Mouse (Mus musculus): Measurements from ENCODE around the gene Palmd. TPM values are rescaled to one million over a fixed set of nuclear protein-coding genes. Genes with fewer than 3 reads are reported as not detected.

The Palmd gene
- polyA plus RNA-seq, 1 experiment from 2014 or later, result 17.7 TPM

DNA sequence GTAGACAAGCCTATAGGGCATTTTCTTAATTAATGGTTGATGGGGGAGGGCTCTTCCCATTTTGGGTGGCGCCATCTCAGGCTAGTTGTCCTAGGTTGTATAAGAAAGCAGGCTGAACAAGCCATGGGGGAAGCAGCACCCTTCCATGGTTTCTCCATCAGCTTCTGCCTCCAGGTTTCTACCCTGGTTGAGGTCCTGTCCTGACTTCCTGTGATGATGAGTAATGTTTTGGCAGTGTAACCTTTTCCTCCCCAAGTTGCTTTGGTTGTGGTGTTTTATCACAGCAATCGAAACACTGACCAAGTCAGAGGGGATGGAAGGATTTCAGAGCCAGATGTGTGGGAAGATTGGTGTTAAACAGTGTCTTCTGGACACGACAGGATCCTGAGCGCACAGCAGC is 22.3 kb downstream of the Palmd start:
- H3K9ac ChIP-seq (ENCODE audit: low read length), result no peak overlapping the region
- H3K27me3 ChIP-seq (ENCODE audit: control insufficient read depth, insufficient read depth, low read length), result no peaks in the 10 kb centered on the region
- no peaks in the 10 kb centered on the region for H3K9me3 ChIP-seq (ENCODE audit: control insufficient read depth, low read length)
- no peak overlapping the region for H3K27ac ChIP-seq (replicated peaks in 1 of 2; ENCODE audit: control insufficient read depth in 1 of 2, insufficient read depth in 1 of 2, low read depth in 2 of 2, low read length in 2 of 2)
- no peak overlapping the region for H3K4me2 ChIP-seq (ENCODE audit: low read length)
- H3K4me3 ChIP-seq (ENCODE audit: control insufficient read depth in 1 of 2, insufficient read depth in 1 of 2, low read depth in 1 of 2, low read length in 2 of 2), result no peak overlapping the region
- 82% methylated on average over 4 of the region's 4 CpGs for WGBS
- peaks cover 17 to 32% of the 10 kb centered on the region in 2 experiments for H3K4me1 ChIP-seq (ENCODE audit: control insufficient read depth in 2 of 2, insufficient read depth in 2 of 2, low read length in 2 of 2)
- ATAC-seq (ENCODE audit: insufficient number of reproducible peaks, insufficient read depth, low FRiP score, low read depth), result no peak
- no peaks in the 10 kb centered on the region for H3K36me3 ChIP-seq (ENCODE audit: control insufficient read depth, insufficient read depth, low read length)

DNA sequence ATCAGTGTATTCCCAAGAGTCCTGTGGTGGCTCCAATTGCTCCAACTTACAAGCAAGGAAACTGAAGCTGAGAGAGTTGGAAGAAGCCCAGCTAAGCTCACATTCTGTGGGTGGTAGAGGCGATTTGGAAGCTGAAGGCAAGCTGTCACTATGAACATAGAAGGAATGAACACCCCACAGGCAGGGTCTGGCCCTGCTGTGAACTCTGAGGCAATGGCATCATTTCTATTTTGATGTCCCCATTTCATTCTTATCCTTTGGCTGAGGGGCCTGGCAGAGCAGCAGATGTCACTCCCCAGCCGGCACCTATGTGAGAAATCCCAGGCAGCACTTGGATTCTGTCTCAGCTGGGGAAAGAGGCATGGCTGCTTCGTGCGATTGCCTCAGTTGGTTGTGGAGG is 25.4 kb downstream of the Palmd start:
- peak; percentile 61 for ATAC-seq (ENCODE audit: insufficient number of reproducible peaks, insufficient read depth, low FRiP score, low read depth)
- Histone ChIP-seq H3K4me2 (ENCODE audit: low read length) (0 out of 2 replicates have a peak overlapping the region, but pooled peaks have one; percentile 6), H3K9ac (ENCODE audit: low read length) (no peak overlapping the region; the same call in 1 of the 2 replicates), H3K27ac (replicated peaks in 1 of 2; ENCODE audit: control insufficient read depth in 1 of 2, insufficient read depth in 1 of 2, low read depth in 2 of 2, low read length in 2 of 2) (peak overlapping the region; percentile 69 to 88), H3K9me3 (ENCODE audit: control insufficient read depth, low read length) (no peaks in the 10 kb centered on the region), H3K27me3 (ENCODE audit: control insufficient read depth, insufficient read depth, low read length) (no peaks in the 10 kb centered on the region), H3K4me1 (ENCODE audit: control insufficient read depth in 2 of 2, insufficient read depth in 2 of 2, low read length in 2 of 2) (peaks cover 19 to 43% of the 10 kb centered on the region in 2 experiments), H3K4me3 (ENCODE audit: control insufficient read depth in 1 of 2, insufficient read depth in 1 of 2, low read depth in 1 of 2, low read length in 2 of 2) (no peak overlapping the region), H3K36me3 (ENCODE audit: control insufficient read depth, insufficient read depth, low read length) (0 out of 2 replicates have a peak, but pooled peaks cover 3% of the 10 kb centered on the region)
- WGBS, result 27% methylated on average over 4 of the region's 4 CpGs

DNA sequence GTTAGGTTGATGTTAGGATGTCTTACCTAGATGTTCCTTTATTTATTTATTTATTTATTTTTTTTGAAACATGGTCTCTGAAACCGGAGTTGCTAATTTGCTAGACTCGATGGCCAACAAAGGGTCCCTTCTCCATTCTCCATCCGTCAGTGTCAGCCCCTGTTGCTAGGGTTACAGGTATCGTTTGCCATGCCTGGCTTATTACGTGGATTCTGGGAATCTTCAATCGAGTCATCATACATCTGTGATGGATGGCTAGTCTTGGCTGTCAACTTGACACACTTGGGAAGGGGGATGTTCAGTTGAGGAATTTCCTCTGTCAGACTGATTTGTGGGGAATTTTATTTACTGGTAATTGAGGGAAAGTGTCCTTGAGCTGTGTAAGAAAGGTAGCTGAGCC is 26.0 kb downstream of the Palmd start:
- Histone ChIP-seq H3K36me3 (ENCODE audit: control insufficient read depth, insufficient read depth, low read length) (0 out of 2 replicates have a peak, but pooled peaks cover 3% of the 10 kb centered on the region), H3K4me3 (ENCODE audit: control insufficient read depth in 1 of 2, insufficient read depth in 1 of 2, low read depth in 1 of 2, low read length in 2 of 2) (no peak overlapping the region), H3K9ac (ENCODE audit: low read length) (no peak overlapping the region), H3K4me1 (ENCODE audit: control insufficient read depth in 2 of 2, insufficient read depth in 2 of 2, low read length in 2 of 2) (peaks cover 19 to 43% of the 10 kb centered on the region in 2 experiments), H3K4me2 (ENCODE audit: low read length) (no peak overlapping the region), H3K9me3 (ENCODE audit: control insufficient read depth, low read length) (no peaks in the 10 kb centered on the region), H3K27me3 (ENCODE audit: control insufficient read depth, insufficient read depth, low read length) (no peaks in the 10 kb centered on the region), H3K27ac (replicated peaks in 1 of 2; ENCODE audit: control insufficient read depth in 1 of 2, insufficient read depth in 1 of 2, low read depth in 2 of 2, low read length in 2 of 2) (peak overlapping the region; percentile 69 to 88; a peak in 3 of 4 replicates)
- no peak for ATAC-seq (ENCODE audit: insufficient number of reproducible peaks, insufficient read depth, low FRiP score, low read depth)
- WGBS, result 84% methylated on average over 6 of the region's 6 CpGs

DNA sequence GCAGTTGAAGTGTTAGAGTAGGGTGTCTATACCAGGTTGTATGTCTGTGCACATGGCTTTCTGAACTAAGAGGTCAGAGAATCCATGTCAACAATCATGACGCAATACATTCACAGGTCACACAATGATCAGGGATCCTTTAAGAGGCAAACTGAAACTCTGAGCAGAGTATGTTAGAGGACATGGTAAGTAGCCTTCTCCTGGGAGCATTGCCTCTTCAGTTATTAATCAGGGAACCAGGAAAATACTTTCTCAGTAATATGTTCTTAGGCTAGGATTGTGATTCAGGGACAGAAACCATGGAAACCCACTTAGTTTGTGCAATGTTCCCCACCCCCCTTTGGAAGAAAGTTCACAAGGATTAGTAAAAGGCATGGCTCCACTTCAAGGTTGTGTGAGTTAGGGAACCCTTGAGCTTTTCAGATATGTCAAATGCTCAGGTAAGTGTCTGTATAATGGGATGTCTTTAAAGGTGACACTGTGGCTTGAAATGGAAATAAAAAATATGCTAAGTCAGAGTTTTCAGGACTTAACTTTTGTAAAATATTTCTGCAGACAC is 27.1 kb downstream of the Palmd start:
- H3K36me3 ChIP-seq (ENCODE audit: control insufficient read depth, insufficient read depth, low read length), result 0 out of 2 replicates have a peak, but pooled peaks cover 3% of the 10 kb centered on the region
- WGBS, result 78% methylated on average over 1 of the region's 1 CpGs
- ATAC-seq (ENCODE audit: insufficient number of reproducible peaks, insufficient read depth, low FRiP score, low read depth), result no peak
- no peak overlapping the region for H3K9ac ChIP-seq (ENCODE audit: low read length)
- H3K27me3 ChIP-seq (ENCODE audit: control insufficient read depth, insufficient read depth, low read length), result no peaks in the 10 kb centered on the region
- no peak overlapping the region for H3K4me2 ChIP-seq (ENCODE audit: low read length)
- no peak overlapping the region for H3K4me3 ChIP-seq (ENCODE audit: control insufficient read depth in 1 of 2, insufficient read depth in 1 of 2, low read depth in 1 of 2, low read length in 2 of 2)
- no peaks in the 10 kb centered on the region for H3K9me3 ChIP-seq (ENCODE audit: control insufficient read depth, low read length)
- H3K4me1 ChIP-seq (ENCODE audit: control insufficient read depth in 2 of 2, insufficient read depth in 2 of 2, low read length in 2 of 2), result peaks cover 19 to 43% of the 10 kb centered on the region in 2 experiments
- H3K27ac ChIP-seq (replicated peaks in 1 of 2; ENCODE audit: control insufficient read depth in 1 of 2, insufficient read depth in 1 of 2, low read depth in 2 of 2, low read length in 2 of 2), result peak overlapping the region; percentile 47 to 58

GRCm38 (mm10) chr3:116940804-116941558 is 27.8 kb downstream of the Palmd start:
- H3K9me3 ChIP-seq (ENCODE audit: control insufficient read depth, low read length), result no peaks in the 10 kb centered on the region
- peak overlapping the region; percentile 47 to 58 for H3K27ac ChIP-seq (replicated peaks in 1 of 2; ENCODE audit: control insufficient read depth in 1 of 2, insufficient read depth in 1 of 2, low read depth in 2 of 2, low read length in 2 of 2)
- no peaks in the 10 kb centered on the region for H3K27me3 ChIP-seq (ENCODE audit: control insufficient read depth, insufficient read depth, low read length)
- no peak for ATAC-seq (ENCODE audit: insufficient number of reproducible peaks, insufficient read depth, low FRiP score, low read depth)
- 0 out of 2 replicates have a peak, but pooled peaks cover 3% of the 10 kb centered on the region for H3K36me3 ChIP-seq (ENCODE audit: control insufficient read depth, insufficient read depth, low read length)
- no peak overlapping the region for H3K9ac ChIP-seq (ENCODE audit: low read length)
- H3K4me3 ChIP-seq (ENCODE audit: control insufficient read depth in 1 of 2, insufficient read depth in 1 of 2, low read depth in 1 of 2, low read length in 2 of 2), result no peak overlapping the region
- WGBS, result 61% methylated on average over 10 of the region's 10 CpGs
- no peak overlapping the region for H3K4me2 ChIP-seq (ENCODE audit: low read length)
- peaks cover 19 to 43% of the 10 kb centered on the region in 2 experiments for H3K4me1 ChIP-seq (ENCODE audit: control insufficient read depth in 2 of 2, insufficient read depth in 2 of 2, low read length in 2 of 2)

DNA sequence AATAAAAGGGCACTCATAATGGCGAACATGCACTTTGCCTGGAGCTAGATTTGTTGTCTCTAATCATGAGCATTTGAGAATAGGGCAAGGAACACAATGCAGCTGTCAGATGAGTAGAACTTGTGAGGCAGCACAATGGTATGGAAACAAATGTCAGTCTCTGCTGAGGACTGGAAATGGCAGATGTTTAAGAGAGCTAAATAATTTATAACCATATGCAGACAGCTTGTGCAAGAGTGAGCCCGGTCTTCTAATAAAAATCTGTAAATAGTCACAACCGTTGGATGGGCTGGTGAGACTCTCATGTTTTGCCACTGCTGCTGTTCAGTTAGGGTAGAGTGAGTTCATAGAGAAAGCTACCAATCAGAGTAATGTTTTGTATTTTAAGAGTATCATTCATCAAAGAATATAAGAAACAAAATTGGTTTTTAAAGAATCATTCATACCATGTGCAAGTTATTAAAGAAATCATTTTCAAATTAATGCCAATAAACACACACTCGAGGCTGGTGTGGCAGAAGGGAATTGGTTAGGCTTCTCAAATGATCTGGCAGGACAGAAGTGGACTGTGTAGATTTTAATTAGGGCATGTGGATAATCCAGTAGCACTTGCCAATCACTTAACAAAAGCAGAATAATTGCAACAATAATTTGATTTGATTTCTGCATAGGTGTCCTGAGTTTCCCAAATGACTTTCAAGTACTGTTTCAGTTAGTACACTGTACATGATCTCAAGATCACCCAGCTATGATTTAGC is 31.7 kb downstream of the Palmd start:
- Histone ChIP-seq H3K9ac (ENCODE audit: low read length) (no peak overlapping the region), H3K36me3 (ENCODE audit: control insufficient read depth, insufficient read depth, low read length) (0 out of 2 replicates have a peak, but pooled peaks cover 3% of the 10 kb centered on the region), H3K27me3 (ENCODE audit: control insufficient read depth, insufficient read depth, low read length) (no peaks in the 10 kb centered on the region), H3K9me3 (ENCODE audit: control insufficient read depth, low read length) (no peaks in the 10 kb centered on the region), H3K4me1 (ENCODE audit: control insufficient read depth in 2 of 2, insufficient read depth in 2 of 2, low read length in 2 of 2) (peaks cover 2 to 17% of the 10 kb centered on the region in 2 experiments; a peak in 2 of 4 replicates), H3K27ac (replicated peaks in 1 of 2; ENCODE audit: control insufficient read depth in 1 of 2, insufficient read depth in 1 of 2, low read depth in 2 of 2, low read length in 2 of 2) (no peak overlapping the region), H3K4me2 (ENCODE audit: low read length) (no peak overlapping the region), H3K4me3 (ENCODE audit: control insufficient read depth in 1 of 2, insufficient read depth in 1 of 2, low read depth in 1 of 2, low read length in 2 of 2) (no peak overlapping the region)
- WGBS, result 83% methylated on average over 4 of the region's 4 CpGs
- no peak for ATAC-seq (ENCODE audit: insufficient number of reproducible peaks, insufficient read depth, low FRiP score, low read depth)

DNA sequence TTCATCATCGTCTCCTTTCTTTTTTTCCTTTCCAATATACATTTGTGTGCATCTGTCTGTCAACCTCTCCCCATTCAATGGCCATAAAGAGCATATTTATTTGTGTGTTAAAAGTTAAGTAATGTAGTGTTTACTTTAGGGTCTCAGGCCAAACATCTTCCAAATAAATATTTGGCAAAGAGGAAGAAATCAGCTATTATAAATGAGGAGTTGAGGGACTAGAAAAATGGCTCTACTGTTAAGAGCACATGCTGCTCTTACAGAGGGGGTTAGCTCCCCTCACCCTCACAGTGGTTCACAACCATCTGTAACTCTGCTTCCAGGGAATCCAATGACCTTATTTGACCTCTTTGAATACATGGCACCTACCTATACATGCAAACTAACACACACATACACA is 35.6 kb downstream of the Palmd start:
- no peak overlapping the region for H3K27ac ChIP-seq (replicated peaks in 1 of 2; ENCODE audit: control insufficient read depth in 1 of 2, insufficient read depth in 1 of 2, low read depth in 2 of 2, low read length in 2 of 2)
- H3K4me1 ChIP-seq (ENCODE audit: control insufficient read depth in 2 of 2, insufficient read depth in 2 of 2, low read length in 2 of 2), result peaks cover 0 to 3% of the 10 kb centered on the region in 2 experiments; a peak in 2 of 4 replicates
- no peak overlapping the region for H3K9ac ChIP-seq (ENCODE audit: low read length)
- no peak for ATAC-seq (ENCODE audit: insufficient number of reproducible peaks, insufficient read depth, low FRiP score, low read depth)
- no peak overlapping the region for H3K4me3 ChIP-seq (ENCODE audit: control insufficient read depth in 1 of 2, insufficient read depth in 1 of 2, low read depth in 1 of 2, low read length in 2 of 2)
- 83% methylated on average over 1 of the region's 1 CpGs for WGBS
- H3K9me3 ChIP-seq (ENCODE audit: control insufficient read depth, low read length), result no peaks in the 10 kb centered on the region
- H3K36me3 ChIP-seq (ENCODE audit: control insufficient read depth, insufficient read depth, low read length), result 0 out of 2 replicates have a peak, but pooled peaks cover 3% of the 10 kb centered on the region
- no peaks in the 10 kb centered on the region for H3K27me3 ChIP-seq (ENCODE audit: control insufficient read depth, insufficient read depth, low read length)
- no peak overlapping the region for H3K4me2 ChIP-seq (ENCODE audit: low read length)
